Mouse (Mus musculus): ENCODE measurements around the gene Abhd5.
"Not testable (repeated sequence)": the region's sequence is repeated elsewhere in the genome, so short reads cannot be mapped to it uniquely, and the experiment has no call there.

Abhd5 gene

DNA sequence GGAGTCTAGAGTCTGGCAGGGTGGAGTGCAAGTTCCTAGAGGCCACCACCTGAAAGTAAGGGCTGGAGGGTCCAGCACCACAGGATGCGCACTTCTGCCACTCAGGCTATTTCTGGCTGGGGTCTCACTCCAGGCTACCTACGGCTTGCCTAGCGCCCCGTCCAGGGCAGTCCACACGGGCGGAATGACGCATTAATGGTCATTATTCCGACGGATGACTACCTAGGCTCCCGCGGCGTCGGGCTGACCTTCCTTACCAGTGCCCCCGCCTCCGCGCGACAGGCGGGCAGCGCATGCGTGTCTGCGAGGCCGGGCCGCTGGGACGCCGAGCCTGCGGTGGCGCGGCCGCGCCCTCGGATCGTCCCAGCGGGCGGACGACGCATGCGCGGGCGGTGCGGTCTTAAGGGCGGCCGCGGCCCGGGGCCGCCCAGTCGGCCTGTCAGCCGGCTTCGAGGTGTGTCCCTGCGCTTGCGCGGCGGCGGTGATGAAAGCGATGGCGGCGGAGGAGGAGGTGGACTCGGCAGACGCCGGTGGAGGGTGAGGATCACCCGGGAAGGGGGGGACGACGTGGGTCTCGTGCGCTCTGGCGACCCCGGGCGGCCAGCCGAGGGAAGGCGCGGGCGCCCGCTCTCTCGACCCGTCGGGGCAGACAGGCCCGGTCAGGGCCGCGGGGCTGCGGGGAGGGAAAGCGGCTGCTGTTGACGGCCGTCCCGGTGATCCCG lies at the start of gene Abhd5:
Abhd5 (plus strand) TSS at position 306 of the 722 bp plus-strand sequence.
- DNase-seq (ENCODE audit: low spot score in 2 of 2): peak; percentile 92 to 93

DNA sequence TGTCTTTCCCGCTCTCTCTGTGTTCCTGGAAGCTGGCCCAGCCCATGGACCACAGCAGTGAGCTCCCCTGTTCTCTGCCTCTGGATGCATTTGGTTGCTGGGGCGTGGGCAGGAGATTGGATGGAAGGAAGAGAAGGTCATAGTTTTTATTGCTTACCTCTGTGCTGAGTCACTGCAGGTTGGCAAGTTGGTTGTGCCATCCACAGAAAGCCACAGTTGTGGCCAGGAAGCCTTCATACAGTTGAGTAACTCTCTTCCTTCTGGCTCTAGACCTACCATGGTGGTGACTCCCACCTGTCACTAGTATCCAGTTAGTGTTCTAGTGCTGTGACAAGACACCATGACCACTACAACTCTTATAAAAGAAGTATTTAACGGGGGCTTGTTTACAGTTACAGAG lies 46.1 kb upstream of the Abhd5 start:
- DNase-seq (ENCODE audit: low spot score in 2 of 2): no peak

GRCm38 (mm10) chr9:122309013-122309980 lies 42.1 kb upstream of the Abhd5 start:
- no peak for DNase-seq (ENCODE audit: low spot score in 2 of 2)

GRCm38 (mm10) chr9:122310613-122311049 lies 40.8 kb upstream of the Abhd5 start:
- peak; percentile 62 to 76 for DNase-seq (ENCODE audit: low spot score in 2 of 2)

GRCm38 (mm10) chr9:122311051-122311760 lies 40.2 kb upstream of the Abhd5 start:
- no peak for DNase-seq (ENCODE audit: low spot score in 2 of 2)

DNA sequence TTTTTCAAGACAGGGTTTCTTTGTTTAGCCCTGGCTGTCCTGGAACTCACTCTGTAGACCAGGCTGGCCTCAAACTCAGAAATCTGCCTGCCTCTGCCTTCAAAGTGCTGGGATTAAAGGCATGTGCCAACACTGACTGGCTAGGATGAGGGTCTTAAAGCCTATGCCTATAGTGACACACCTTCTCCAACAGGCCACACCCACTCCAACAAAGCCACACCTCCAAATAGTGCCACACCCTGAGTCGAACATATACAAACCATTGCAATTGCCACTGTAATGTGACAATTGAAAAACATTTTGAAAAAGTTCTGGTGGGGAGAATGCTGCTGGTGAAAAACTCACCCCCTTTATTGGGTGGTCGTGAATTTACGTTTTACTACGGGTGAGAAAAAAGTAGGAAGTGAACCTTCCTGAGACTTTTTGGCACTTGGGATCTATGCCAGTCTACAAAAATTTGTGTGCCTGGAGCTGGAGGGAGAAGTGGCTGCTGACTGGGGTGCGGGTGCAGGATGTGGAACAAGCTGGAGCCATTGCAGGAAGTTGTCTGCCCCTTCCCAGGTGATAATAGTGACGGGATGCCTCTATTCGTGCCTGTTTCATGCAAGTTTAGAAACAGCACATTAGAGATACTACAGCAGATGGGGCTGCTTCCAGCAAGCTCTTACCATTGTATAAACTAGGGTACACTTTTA lies 39.0 kb upstream of the Abhd5 start:
- DNase-seq (ENCODE audit: low spot score in 2 of 2): no peak

DNA sequence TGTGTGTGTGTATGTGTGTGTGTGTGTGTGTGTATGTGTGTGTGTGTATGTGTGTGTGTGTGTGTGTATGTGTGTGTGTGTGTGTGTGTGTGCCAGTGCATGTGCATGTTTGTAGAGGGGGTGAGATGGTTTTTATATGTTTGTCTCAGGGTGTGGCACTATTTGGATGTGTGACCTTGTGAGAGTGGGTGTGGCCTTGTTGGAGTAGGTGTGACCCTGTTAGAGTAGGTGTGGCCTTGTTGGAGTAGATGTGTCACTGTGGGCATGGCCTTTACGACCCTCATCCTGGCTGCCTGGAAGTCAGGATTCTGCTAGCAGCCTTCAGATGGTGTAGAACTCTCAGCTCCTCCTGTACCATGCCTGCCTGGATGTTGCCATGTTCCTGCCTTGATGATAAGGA lies 38.3 kb upstream of the Abhd5 start:
- not testable (repeated sequence) for DNase-seq (ENCODE audit: low spot score in 2 of 2)

- no peak for DNase-seq (ENCODE audit: low spot score in 2 of 2)
Observed at GRCm38 (mm10) chr9:122314386-122314785, 37.0 kb upstream of the Abhd5 start.

DNA sequence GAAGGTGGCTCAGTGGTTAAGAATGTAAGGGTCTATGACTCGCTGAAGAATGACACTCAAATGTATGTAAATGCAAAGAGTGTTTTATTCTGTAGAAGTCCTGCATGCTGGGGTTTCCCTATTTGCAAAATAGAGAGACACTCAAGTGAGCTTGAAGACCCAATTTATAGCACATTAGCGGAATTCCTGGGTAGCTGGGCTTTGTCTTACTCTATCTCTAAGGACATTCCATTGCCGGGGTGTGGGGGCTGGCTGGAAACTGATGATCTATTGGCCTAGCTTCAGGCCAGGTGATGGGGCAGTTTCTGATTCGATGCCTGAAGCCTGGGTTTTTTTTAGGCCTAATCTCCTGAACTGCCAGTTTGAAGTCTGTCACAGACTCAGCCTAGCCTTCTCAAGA lies 36.5 kb upstream of the Abhd5 start:
- DNase-seq (ENCODE audit: low spot score in 2 of 2): no peak

DNA sequence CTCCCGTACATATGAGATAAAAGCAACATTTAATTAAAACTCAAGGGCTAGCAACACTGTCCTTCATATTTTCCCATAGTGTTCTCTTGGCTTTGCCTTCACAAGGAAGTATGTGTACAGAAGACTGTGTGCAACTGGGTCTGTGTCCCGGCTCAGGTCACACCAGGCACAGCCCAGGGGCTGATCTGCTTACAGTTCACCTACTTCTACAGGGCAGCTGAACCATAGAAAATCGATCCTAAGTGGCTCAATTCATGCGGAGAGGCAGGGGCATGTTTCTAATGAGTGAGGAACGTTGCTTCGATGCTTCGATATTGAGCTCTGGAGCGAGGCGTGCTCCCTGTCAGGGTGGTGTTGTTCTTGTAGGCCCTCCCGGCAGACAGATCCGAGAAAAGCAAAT lies 35.9 kb upstream of the Abhd5 start:
- no peak for DNase-seq (ENCODE audit: low spot score in 2 of 2)

DNA sequence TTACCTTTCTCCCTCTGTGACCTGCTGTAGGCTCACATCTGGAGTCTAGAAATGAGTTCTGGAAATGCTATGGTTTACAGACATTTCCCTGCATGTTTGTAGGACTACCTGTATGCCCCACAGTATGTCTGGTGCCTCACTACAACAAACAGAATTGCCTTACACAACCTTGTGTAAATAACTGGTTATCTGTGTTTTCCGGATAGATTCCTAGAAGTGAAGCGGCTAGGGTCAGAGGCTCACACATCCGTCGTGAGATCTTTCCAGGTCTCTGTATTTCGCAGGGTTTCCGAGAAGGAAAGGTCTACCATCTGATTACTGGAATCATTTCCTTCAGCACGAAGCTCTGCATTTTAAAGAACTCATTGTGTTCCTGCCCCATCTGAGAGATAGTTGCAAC lies 34.8 kb upstream of the Abhd5 start:
- DNase-seq (ENCODE audit: low spot score in 2 of 2): no peak

DNA sequence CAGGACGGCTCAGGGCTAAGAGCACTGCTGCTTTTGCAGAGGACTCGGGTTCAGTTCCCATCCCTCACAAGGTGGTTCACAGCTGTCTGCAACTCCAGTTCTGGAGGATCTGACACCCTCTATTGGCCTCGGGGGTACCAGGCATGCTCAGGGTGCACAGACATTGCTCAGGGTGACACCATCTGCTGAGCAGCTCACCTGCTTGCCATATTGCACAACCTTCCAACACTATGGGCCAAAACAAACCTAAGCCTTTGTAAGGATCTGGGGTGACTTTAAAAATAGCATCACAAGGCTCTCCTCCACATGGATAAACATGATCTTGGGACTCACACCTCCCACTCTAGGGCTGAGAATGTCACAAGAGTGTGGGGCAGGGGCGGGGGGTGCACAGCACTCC lies 30.8 kb upstream of the Abhd5 start:
- DNase-seq (ENCODE audit: low spot score in 2 of 2): no peak

- DNase-seq (ENCODE audit: low spot score in 2 of 2): no peak
Observed at GRCm38 (mm10) chr9:122322356-122322755, 29.1 kb upstream of the Abhd5 start.

GRCm38 (mm10) chr9:122325996-122326395 lies 25.4 kb upstream of the Abhd5 start:
- no peak for DNase-seq (ENCODE audit: low spot score in 2 of 2)

GRCm38 (mm10) chr9:122328199-122328598 lies 23.2 kb upstream of the Abhd5 start:
- DNase-seq (ENCODE audit: low spot score in 2 of 2): no peak

DNA sequence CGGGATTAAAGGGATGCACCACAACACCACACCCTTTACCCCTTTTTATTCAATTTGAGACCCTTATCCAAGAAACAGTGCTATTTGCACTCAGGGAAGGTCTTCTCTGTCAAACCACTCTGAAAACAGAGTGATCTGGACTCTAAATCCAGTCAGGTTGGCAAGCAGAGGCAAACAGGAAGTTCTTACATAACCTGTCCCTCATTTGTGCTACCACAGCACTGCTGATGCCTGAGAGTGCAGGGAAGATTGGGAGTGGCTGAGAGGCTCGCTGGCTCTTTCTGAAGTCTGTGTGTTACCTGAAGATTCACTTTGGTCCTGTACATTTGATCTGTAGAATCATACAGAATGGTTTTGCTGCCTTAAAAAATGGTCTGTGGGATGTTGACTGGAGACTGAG lies 14.7 kb upstream of the Abhd5 start:
- DNase-seq (ENCODE audit: low spot score in 2 of 2): no peak

DNA sequence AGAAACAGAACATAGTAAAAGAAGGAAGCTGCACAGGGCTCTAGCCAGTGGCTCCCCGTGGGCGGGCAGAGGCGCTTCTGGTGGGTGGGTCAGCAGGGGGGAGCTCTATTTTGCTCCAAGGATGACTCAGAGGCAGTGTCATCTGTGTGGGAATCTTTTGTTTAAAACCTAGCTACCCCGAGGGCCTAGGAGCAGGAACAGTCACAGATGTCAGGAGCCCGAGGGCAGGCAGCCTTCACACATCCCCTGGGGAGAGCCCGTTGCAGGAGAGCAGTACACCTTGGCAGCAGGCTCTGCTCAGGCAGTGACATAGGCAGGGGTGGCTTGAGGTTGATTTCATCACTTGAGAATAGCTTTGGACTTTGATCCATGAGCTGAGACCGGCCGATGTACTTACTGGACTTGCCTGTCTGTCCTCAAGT lies 13.9 kb upstream of the Abhd5 start:
- DNase-seq (ENCODE audit: low spot score in 2 of 2): peak; percentile 24 to 31

DNA sequence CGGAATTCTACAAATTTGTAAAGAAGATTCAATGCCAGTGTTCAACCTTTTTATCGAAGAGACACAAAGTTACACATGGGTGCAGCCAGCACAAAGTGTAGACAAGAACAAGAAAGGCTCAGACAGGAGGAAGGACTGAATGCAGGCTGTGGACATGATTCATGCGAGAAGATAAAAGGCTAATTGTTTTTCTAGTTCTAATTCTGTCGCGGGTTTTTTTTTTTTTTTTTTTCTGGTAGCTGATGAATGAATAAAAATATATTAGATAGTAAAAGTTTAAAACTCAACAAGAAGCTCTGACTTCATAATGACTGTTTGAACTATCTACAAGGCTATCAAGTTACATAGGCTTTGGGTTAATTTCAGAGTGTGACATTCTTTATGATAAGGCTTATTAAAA lies 11.4 kb upstream of the Abhd5 start:
- no peak for DNase-seq (ENCODE audit: low spot score in 2 of 2)

DNA sequence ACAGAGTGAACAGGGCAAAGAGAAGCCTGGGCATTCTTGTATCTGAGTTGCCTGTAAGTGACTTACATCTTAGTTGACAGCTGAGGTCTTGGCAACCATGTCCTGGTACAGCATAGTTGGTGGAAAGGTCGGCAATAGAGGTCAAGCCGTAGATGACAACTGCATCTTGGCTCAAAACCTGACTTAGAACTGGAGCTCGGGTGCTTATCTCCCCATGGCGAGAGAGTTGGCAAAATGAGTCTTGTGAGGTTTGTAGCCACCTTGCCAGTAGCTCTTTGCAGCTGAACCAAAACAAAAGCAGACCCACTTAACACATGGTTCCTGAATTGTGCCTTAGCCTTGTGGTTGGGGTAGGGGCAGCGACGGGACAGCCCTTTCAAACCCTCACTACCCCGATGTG lies 8.0 kb upstream of the Abhd5 start:
- no peak for DNase-seq (ENCODE audit: low spot score in 2 of 2)

GRCm38 (mm10) chr9:122344560-122344959 lies 6.8 kb upstream of the Abhd5 start:
- no peak for DNase-seq (ENCODE audit: low spot score in 2 of 2)

DNA sequence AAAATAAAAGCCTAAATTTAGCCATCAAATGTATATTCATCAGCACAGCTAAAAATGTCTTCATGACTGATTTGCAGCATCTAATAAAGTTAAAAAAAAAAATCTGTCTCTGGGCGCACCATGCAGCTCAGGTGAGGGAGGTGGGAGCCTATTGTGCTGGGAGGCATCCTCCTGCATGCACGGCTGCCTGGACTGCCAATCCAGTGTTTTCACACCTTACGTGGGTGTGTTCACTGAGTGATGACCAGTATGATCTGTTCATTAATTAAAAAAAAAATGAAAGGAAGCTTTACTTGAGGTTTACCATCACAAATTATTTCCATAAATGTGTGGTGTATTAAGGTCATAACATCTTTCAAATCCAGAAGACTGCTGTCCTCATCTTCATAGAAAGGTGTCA lies 6.1 kb upstream of the Abhd5 start:
- DNase-seq (ENCODE audit: low spot score in 2 of 2): no peak

- DNase-seq (ENCODE audit: low spot score in 2 of 2): no peak
Observed at GRCm38 (mm10) chr9:122346059-122346458, 5.3 kb upstream of the Abhd5 start.
